Mouse (Mus musculus): Measurements from ENCODE around the gene Ift52.

Gene Ift52

DNA sequence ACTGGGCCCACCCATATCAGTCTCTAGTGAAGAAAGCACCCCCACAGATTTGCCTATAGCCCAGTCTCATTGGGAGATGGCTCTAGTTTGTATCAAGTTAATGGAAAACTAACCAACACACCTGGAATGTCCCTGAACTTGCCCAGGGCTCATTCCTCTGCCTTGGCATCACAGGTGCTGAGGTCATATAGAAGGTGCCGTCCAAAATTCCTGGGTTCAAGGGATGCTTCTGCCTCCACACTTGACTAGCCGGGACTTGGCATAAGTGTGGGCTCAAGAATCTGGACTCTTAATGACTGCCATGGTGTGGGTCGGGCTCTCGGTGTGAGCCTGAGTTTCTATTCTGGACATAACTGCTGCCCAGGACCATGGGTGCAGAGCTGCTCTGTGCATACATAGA lies 61.9 kb downstream of the Ift52 start:
- DNase-seq: no peak

DNA sequence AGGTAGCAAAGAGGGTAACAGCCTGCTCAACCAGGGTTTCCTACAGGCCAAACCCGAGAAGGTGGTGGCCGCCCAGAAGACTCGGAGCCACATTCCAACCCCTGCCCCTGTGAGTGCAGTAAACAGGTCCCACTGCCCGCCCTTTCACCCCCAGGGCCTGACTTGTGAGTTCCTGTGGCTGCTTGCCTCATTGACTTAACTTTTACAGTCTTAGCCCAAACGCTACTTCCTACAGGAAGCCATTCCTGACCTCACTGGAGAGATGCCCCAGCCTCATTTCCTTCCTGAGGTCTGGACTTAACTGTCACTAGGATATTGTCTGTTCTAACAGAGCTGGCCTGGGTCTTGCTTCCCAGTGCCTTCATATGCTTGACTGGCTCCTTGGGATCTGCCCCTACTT lies 65.4 kb downstream of the Ift52 start:
- DNase-seq: no peak

GRCm38 (mm10) chr2:163084519-163084918 lies 67.4 kb downstream of the Ift52 start:
- DNase-seq: no peak

GRCm38 (mm10) chr2:163085047-163085446 lies 67.9 kb downstream of the Ift52 start:
- DNase-seq: no peak

GRCm38 (mm10) chr2:163086561-163086960 lies 69.4 kb downstream of the Ift52 start:
- no peak for DNase-seq

- DNase-seq: no peak
Measured at GRCm38 (mm10) chr2:163087728-163088127, 70.6 kb downstream of the Ift52 start, which contains the start of gene Gtsf1l. Gtsf1l (minus strand) TSS chr2:163087855.

DNA sequence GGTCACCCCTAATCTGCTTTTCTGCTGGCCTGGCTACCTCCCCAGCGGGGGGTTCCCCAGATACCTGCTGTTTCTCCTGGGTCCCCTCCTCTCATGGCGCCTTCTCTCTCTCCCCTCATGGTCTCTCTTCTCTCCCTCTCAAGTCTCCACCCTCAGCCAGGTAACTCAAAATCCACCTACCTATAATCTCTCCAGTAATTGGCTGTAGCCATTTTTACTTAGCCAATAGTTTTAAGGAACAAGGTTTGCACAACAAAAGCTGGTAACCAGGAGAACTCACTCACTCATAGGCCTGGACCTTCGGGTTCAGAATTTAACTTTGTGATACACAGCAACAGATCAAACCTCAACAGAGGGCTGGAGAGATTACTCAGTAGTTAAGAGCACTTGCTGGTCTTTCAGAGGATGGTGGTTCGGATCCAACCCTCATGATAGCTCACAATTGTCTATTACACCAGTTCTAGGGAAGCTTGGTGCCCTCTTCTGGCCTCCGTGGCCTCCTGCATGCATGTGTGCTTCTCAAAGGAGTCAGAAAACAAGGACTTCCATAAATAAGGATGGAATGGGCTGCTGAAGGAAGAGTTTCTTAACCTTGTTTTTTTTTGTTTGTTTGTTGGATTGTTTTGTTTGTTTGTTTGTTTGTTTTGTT lies 72.4 kb downstream of the Ift52 start:
- DNase-seq: no peak

DNA sequence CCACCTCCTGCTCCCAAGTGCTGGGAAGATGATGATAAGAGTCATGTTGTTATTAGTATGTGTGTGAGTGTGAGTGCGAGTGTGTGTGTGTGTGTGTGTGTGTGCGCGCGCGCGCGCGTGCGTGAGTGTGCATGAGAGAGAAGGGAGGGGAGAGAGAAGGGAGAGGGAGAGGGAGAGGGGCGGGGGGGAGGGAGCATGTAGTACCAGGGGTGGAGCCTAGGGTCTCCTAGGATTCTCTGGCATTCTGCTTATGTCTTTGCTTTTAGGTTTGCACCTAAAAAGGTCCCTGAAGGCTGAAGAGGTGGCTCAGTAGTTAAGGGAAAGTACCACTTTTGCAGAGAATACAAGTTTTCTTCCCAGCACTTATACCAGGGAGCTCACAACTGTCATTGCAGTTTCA lies 77.8 kb downstream of the Ift52 start:
- DNase-seq: no peak
